Mouse (Mus musculus) heart, embryonic 12.5 days (tissue): ENCODE measurements at regions not wholly inside any gene's neighbourhood (a gene's known extent, or its start where the extent isn't known, plus 50 kb on each side); places are given as distances from the start of the nearest gene placed in this dataset.

Experiments
- ATAC-seq: fragments of 200-750 bp; cut with Nextera tagmentation; 2 replicates; pipeline ENCODE4 v1.8.0; 2017; ENCODE audit warnings: moderate TSS enrichment, moderate library complexity; ENCODE audit not compliant: insufficient number of reproducible peaks, low FRiP score
- H3K27ac ChIP-seq: fragments of 300-500 bp; sonication (generic); 2 replicates; pipeline ENCODE4 v1.5.1; 2016; ENCODE audit warnings: mild to moderate bottlenecking, moderate library complexity; ENCODE audit not compliant: poor library complexity, severe bottlenecking
- H3K27me3 ChIP-seq: fragments of 300-500 bp; sonication (generic); replicated peaks from 2 replicates; pipeline ENCODE4 v1.6.1; 2016; ENCODE audit warnings: mild to moderate bottlenecking, moderate library complexity
- H3K36me3 ChIP-seq: fragments of 300-500 bp; sonication (generic); 2 replicates; pipeline ENCODE4 v1.6.1; 2016; ENCODE audit warnings: mild to moderate bottlenecking, moderate library complexity
- H3K4me1 ChIP-seq: fragments of 300-500 bp; sonication (generic); replicated peaks from 2 replicates; pipeline ENCODE4 v1.6.1; 2016; ENCODE audit warnings: mild to moderate bottlenecking
- H3K4me2 ChIP-seq: fragments of 300-500 bp; sonication (generic); 2 replicates; pipeline ENCODE4 v1.6.1; 2016; ENCODE audit warnings: mild to moderate bottlenecking, moderate library complexity
- H3K4me3 ChIP-seq: fragments of 300-500 bp; sonication (generic); 2 replicates; pipeline ENCODE4 v1.5.1; 2016; ENCODE audit warnings: mild to moderate bottlenecking
- H3K9ac ChIP-seq: fragments of 300-500 bp; sonication (generic); 2 replicates; pipeline ENCODE4 v1.6.1; 2016; ENCODE audit warnings: mild to moderate bottlenecking, moderate library complexity
- H3K9me3 ChIP-seq: fragments of 300-500 bp; sonication (generic); replicated peaks from 2 replicates; pipeline ENCODE4 v1.6.1; 2016; ENCODE audit warnings: mild to moderate bottlenecking, moderate library complexity
- WGBS: fragments of 180-500 bp; shearing (Covaris S2); methylation state at CpG from one replicate; pipeline ENCODE4 v1.1.7; 2016; 5-methylcytosine and 5-hydroxymethylcytosine counted together

DNA sequence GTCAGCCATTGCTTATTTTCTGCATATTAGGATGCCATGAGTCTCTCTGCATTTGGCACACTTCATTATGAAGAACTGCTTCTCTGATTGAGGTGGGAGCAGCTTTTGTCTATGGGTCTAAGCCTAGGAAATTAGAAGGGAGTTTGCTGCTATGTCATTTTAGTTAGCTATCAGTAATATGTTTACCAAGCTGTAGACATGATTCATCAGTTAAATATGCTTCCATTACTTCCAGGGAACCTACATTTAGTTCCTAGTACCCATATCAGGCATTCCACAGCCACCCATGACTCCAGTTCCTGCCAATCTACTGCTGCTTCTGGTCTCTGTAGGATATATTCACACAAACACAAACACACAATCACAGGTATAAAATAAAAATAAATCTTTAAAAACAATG, 287.4 kb downstream of the Mat2b start:
- H3K4me3 ChIP-seq = no peak overlapping the region
- ATAC-seq = no peak
- H3K9me3 ChIP-seq = no peaks in the 10 kb centered on the region
- H3K36me3 ChIP-seq = no peaks in the 10 kb centered on the region
- H3K9ac ChIP-seq = no peak overlapping the region
- H3K4me2 ChIP-seq = no peak overlapping the region
- H3K27me3 ChIP-seq = no peaks in the 10 kb centered on the region
- peaks cover 2% of the 10 kb centered on the region for H3K4me1 ChIP-seq
- no peak overlapping the region for H3K27ac ChIP-seq

DNA sequence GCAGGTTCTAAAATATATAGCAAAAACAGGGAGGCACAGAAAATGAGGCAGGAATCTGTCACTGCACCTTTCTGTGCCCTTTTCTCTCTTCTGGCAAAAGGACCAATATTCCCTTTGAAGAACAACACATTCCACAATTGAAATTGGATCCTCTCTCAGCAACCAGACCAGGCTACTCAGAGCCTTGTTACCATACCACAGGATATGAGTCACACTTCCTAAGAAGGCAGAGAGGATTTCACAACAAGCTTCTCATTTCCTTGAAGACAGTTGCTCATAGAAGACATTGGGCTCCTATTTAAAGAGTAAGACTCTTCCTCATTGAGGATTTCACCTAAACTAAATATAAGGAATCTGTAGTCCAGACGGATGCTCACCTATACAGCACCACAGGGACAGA, 292.8 kb downstream of the Mat2b start:
- Histone ChIP-seq H3K9me3 (no peaks in the 10 kb centered on the region), H3K36me3 (no peaks in the 10 kb centered on the region), H3K4me2 (no peak overlapping the region), H3K9ac (no peak overlapping the region), H3K27ac (no peak overlapping the region), H3K27me3 (no peaks in the 10 kb centered on the region), H3K4me1 (peaks cover 7% of the 10 kb centered on the region), H3K4me3 (no peak overlapping the region)
- ATAC-seq = 0 out of 2 replicates have a peak, but pooled peaks have one; percentile 57
- 51% methylated on average over 1 of the region's 1 CpGs for WGBS

DNA sequence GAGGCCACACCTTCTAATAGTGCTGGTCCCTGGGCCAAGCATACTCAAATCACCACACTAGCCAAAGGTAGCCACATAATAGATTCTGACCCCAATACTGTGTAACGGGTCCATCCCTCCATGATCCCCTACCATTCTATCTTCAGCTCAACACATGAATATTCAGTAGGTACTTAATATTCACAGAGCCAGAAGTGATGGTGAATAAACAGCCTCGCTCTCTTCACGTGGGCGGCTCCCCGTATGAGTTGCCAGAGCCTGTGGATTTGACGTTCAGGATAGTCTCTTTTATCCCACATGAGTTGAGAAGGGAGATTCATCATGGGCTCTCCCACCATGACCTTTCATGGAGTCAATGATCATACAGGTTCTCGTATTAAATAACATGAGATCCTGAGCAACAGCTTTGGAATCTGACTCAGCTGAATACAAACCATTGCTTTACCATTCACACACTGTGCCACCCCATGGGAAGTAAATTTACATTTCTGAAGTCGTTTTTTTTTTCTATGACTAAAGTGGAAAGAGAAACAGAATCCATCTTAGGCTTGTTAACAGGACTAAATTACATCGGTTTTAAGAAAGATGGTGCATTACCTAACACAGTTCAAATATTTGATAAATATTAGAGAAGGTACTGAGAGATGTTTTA, 297.4 kb downstream of the Mat2b start:
- H3K27me3 ChIP-seq = no peaks in the 10 kb centered on the region
- no peak overlapping the region for H3K9ac ChIP-seq
- no peak overlapping the region for H3K27ac ChIP-seq
- H3K4me3 ChIP-seq = no peak overlapping the region
- no peak for ATAC-seq
- no peaks in the 10 kb centered on the region for H3K36me3 ChIP-seq
- no peak overlapping the region for H3K4me2 ChIP-seq
- peaks cover 4% of the 10 kb centered on the region for H3K4me1 ChIP-seq
- WGBS = 81% methylated on average over 9 of the region's 9 CpGs
- no peaks in the 10 kb centered on the region for H3K9me3 ChIP-seq

DNA sequence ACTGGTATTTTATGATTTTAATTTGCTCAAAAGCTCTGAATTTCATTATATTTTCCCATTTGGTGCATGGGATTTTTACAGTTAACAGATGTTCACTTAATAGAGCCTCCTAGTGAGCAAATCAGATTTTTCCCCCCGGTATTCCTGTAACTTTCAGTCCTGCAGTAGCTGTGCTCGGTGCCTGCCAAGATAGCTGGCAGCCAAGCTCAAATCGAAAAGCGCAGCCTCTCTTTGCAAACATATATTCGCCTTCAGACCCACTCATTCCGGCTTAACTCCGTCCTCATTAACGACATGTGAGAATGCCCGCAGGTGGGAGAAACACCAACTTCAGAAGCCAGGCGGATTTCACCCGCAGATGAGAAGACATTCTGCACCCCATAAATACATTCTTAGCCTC, 299.7 kb downstream of the Mat2b start:
- WGBS = 77% methylated on average over 11 of the region's 11 CpGs
- Histone ChIP-seq H3K9me3 (no peaks in the 10 kb centered on the region), H3K4me3 (no peak overlapping the region), H3K36me3 (no peaks in the 10 kb centered on the region), H3K9ac (no peak overlapping the region), H3K27me3 (no peaks in the 10 kb centered on the region), H3K4me2 (no peak overlapping the region), H3K27ac (no peak overlapping the region), H3K4me1 (no peaks in the 10 kb centered on the region)
- ATAC-seq = no peak

DNA sequence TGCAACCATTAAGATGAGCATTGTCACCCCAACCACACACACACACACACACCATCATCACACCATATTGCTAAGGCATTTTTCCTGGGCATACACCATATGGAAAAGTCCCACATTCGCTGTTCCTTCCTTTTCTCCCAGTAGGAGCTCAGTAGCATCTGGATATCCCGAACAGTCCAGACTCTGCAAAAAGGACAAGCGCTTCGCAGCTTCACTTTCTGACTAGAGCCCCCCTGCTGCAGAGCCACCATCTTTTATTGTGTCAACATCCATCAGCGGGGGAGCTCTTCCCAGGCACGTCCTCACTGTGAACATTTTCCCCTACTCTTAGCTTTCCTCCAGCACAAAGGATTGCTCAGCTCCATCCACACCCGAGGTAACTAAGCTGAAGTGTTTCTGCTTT, 300.1 kb downstream of the Mat2b start:
- Histone ChIP-seq H3K27ac (no peak overlapping the region), H3K9ac (no peak overlapping the region), H3K4me3 (no peak overlapping the region), H3K27me3 (no peaks in the 10 kb centered on the region), H3K36me3 (no peaks in the 10 kb centered on the region), H3K4me1 (no peaks in the 10 kb centered on the region), H3K4me2 (no peak overlapping the region), H3K9me3 (no peaks in the 10 kb centered on the region)
- WGBS = 60% methylated on average over 7 of the region's 7 CpGs
- ATAC-seq = no peak

DNA sequence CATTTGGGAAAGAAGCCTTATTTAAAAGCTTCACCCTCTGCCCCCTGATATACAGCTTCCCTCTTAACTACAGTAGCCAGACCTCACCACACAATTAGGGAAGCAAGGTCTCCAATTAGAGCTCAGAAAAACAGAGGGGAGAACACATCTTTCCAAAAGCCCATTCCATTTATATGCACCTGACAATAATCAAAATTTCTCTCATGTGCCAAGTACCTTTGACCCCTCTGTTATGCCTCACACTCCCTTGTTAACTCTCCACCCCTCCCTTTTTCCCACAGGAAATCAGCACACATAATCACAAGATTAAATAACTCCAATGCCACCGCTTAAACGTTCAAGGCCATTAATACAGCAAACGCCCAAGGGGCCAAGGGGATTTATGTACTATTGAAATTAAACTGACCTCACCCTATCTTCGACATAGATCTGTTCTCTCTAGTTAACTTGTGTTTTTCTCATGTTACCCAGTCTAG, 300.7 kb downstream of the Mat2b start:
- Histone ChIP-seq H3K36me3 (no peaks in the 10 kb centered on the region), H3K4me3 (no peak overlapping the region), H3K9ac (no peak overlapping the region), H3K4me2 (no peak overlapping the region), H3K27me3 (no peaks in the 10 kb centered on the region), H3K27ac (no peak overlapping the region), H3K4me1 (no peaks in the 10 kb centered on the region), H3K9me3 (no peaks in the 10 kb centered on the region)
- WGBS = 65% methylated on average over 4 of the region's 4 CpGs
- ATAC-seq = no peak

DNA sequence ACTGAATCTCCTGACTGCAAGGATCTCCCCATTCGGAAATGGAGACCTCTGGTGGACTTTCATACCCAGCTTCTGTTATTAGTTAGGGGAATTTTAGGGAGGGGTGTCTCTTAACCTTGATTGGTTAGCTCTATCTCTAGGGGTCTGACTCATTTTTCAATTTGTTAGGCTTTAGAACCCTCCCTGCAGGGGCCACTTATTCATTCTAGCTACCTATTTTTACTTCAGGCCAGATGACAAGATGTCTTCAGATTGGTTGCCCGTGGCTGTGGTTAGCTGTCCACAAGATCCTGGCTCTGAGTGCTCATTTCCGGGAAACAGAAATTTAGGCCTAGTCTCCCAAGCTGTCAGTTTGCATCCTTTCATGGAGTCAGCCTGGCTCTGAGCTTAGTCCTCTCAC, 314.3 kb downstream of the Mat2b start:
- Histone ChIP-seq H3K4me3 (no peak overlapping the region), H3K9ac (no peak overlapping the region), H3K9me3 (no peaks in the 10 kb centered on the region), H3K27me3 (no peaks in the 10 kb centered on the region), H3K27ac (no peak overlapping the region), H3K4me2 (no peak overlapping the region), H3K36me3 (no peaks in the 10 kb centered on the region), H3K4me1 (no peaks in the 10 kb centered on the region)
- 48% methylated on average over 3 of the region's 3 CpGs for WGBS
- no peak for ATAC-seq

DNA sequence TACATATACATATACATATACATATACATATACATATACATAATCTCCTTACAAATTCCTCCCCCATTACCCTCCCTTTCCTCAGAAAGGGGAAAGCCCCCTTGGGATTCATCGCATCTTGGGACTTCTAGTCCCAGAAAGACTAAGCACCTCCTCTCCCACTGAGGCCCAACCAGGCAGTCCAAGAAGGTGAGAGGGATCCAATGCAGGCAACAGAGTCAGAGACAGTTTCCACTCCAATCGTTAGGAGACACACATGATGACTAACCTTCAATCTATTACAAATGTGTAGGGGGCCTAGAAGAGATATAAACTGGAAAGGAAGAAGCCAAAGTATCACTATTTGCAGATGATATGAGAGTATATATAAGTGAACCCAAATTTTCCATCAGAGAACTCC, 323.3 kb downstream of the Mat2b start:
- Histone ChIP-seq H3K4me2 (no peak overlapping the region), H3K27ac (no peak overlapping the region), H3K4me3 (no peak overlapping the region), H3K4me1 (no peaks in the 10 kb centered on the region), H3K36me3 (no peaks in the 10 kb centered on the region), H3K27me3 (no peaks in the 10 kb centered on the region), H3K9ac (no peak overlapping the region), H3K9me3 (no peaks in the 10 kb centered on the region)
- ATAC-seq = no peak
- WGBS = 84% methylated on average over 2 of the region's 2 CpGs

DNA sequence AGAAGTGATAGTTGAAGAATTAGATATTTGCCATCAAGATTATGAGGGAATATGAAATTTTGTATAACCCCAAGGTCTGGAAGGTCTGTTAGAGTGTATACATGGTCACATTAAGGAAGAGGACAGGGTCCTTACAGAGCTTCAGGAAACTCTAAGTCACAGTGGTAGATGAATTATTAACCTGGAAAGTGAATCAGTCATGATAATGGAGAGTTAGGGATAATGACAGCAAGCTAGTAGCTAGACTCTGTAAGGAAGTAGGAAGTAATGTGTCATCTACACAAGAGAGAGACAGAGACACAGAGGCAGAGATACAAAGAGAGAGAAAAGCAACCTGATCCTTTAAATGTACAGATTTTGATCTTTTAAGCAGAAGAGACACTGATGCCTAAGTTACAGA, 328.4 kb downstream of the Mat2b start:
- no peak overlapping the region for H3K9ac ChIP-seq
- no peak overlapping the region for H3K4me2 ChIP-seq
- H3K36me3 ChIP-seq = no peaks in the 10 kb centered on the region
- no peak for ATAC-seq
- H3K4me1 ChIP-seq = no peaks in the 10 kb centered on the region
- no peak overlapping the region for H3K4me3 ChIP-seq
- H3K9me3 ChIP-seq = no peaks in the 10 kb centered on the region
- H3K27ac ChIP-seq = no peak overlapping the region
- no peaks in the 10 kb centered on the region for H3K27me3 ChIP-seq

DNA sequence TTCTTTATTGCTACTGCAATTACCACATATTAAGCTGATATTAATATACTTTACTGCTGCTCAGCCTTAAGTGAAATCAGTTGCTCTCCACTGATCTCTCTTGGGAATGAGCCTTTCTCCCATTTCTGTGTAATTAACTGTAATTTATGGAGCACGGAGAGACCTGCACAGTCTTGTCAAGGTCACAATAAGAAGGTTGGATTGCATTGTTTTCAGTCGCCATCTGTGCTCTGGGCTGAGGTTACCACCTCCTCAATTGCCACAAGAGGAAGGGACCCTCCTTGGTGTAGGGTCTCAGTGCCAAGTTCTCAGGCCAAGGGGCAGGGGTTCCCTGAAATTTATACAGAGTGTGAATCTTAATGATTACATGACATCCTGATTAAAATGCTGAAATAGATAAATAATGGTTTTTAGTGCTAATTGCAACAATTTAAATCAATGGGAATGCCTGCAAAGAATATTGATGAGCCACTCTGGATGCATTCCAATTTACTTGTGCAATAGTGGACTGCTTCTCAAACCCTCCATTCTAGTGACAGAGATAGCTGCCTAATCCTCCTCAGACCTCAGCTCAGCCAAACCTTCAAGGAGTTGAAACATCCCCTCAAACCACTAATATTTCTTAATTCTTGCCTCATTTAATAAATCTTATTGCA, 332.3 kb downstream of the Mat2b start:
- H3K9ac ChIP-seq = no peak overlapping the region
- H3K4me3 ChIP-seq = no peak overlapping the region
- no peak for ATAC-seq
- H3K9me3 ChIP-seq = no peaks in the 10 kb centered on the region
- H3K4me2 ChIP-seq = no peak overlapping the region
- H3K4me1 ChIP-seq = no peaks in the 10 kb centered on the region
- no peaks in the 10 kb centered on the region for H3K36me3 ChIP-seq
- WGBS = 61% methylated on average over 2 of the region's 2 CpGs
- H3K27me3 ChIP-seq = no peaks in the 10 kb centered on the region
- H3K27ac ChIP-seq = no peak overlapping the region
